Mouse (Mus musculus): Measurements from ENCODE around the gene Pdzk1ip1. TPM values are rescaled to one million over a fixed set of nuclear protein-coding genes. Genes with fewer than 3 reads are reported as not detected.

Pdzk1ip1 gene
- polyA plus RNA-seq, 1 experiment, result 0.99 TPM

DNA sequence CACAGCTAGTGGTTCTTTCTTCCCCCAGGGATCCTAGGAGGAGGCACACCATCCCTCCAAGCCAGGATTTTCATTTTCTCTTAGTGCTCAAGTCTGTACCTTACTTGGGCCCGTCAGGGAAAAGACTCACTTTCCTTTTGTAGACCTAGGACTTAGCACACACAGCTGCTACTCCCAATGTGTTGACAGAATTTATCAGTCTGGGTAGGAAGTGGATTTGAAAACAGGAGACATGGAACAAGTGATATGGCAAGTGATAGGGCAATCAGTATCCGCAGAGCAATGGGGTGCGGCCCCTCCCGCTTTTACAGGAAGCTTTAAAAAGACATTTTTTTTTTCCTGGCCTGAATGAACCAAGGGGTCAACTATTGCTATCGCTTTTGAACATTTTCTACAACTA, 44.6 kb downstream of the Pdzk1ip1 start:
- no peak overlapping the region for H3K4me3 ChIP-seq (replicated peaks)
- no peaks in the 10 kb centered on the region; the same call in 1 of the 2 replicates for H3K4me1 ChIP-seq (ENCODE audit: control insufficient read depth)

DNA sequence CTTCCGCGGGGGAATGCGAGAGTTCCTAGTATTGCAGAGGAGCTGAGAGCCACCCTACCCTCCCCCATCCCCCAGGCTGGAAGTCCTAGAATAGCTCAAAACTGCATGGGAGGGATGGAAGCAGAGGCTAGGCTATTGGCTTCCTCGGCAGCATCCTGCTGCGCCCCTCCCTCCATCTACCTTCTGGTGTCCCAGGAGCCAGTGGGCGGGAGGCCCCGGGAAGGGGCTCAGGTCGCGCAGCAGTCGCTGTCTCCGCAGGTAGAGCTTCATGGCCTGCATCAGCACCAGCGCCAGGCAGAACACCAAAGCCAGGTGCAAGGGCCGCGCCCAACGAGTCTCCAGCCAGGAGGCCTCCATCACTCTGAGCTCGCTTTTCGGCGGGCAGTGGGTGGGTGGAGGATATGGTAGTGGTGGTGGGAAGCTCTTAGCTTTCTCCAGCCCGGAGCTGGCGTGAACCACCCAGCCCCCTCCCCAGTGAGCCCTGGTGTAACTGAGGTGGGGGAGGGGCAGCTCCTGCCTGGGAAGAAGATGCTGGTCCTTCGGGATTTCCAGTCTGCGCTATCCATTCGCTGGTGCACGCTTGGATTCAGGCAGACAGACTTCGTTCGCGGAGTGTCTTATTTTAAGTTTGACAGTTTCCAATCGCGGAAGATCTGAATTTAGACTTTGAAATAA, 45.2 kb downstream of the Pdzk1ip1 start, which contains the start of gene Cyp4x1:
Gene Cyp4x1, minus strand, starts transcription at position 661 of the 675 bp plus-strand sequence.
- Histone ChIP-seq H3K9me3 (ENCODE audit: control insufficient read depth, low read length) (no peaks in the 10 kb centered on the region), H3K4me1 (ENCODE audit: control insufficient read depth) (no peaks in the 10 kb centered on the region; the same call in 1 of the 2 replicates), H3K4me3 (replicated peaks) (no peak within 1 kb of the TSS), H3K27me3 (ENCODE audit: control insufficient read depth) (peaks cover 30% of the 10 kb centered on the region), H3K36me3 (ENCODE audit: control insufficient read depth) (no peaks in the 10 kb centered on the region)
- TF ChIP-seq TAL1 (IDR thresholded peaks at IDR 0.05; ENCODE audit: low read length) (no peak), GATA1 (IDR thresholded peaks at IDR 0.05; ENCODE audit: low read length) (no peak)

More for the DNA sequence above, 44.6 kb downstream of the Pdzk1ip1 start:
- Histone ChIP-seq H3K36me3 (ENCODE audit: control insufficient read depth) (no peaks in the 10 kb centered on the region), H3K9me3 (ENCODE audit: control insufficient read depth, low read length) (no peaks in the 10 kb centered on the region), H3K27me3 (ENCODE audit: control insufficient read depth) (peaks cover 31% of the 10 kb centered on the region)
- no peak for TF ChIP-seq TAL1 (IDR thresholded peaks at IDR 0.05; ENCODE audit: low read length)
- TF ChIP-seq GATA1 (IDR thresholded peaks at IDR 0.05; ENCODE audit: low read length), result no peak

DNA sequence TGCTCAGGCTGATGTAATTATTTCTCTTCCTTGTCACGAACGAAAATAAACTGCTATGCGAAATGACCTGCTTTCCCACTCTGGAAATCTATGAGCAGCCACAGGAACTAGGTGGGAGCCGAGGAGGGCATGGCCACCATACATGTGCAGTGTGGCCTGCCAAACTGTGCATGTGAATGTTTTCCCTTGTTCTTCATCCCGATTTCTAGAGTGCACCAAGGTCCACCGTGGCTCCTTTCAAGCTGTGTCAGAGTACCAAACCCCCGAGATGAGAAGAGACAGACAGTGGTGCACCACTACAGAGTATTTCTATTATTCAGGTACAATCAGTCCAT, 45.8 kb downstream of the Pdzk1ip1 start:
- TF ChIP-seq TAL1 (IDR thresholded peaks at IDR 0.05; ENCODE audit: low read length), result no peak
- no peak for TF ChIP-seq GATA1 (IDR thresholded peaks at IDR 0.05; ENCODE audit: low read length)
- Histone ChIP-seq H3K4me3 (replicated peaks) (no peak overlapping the region), H3K27me3 (ENCODE audit: control insufficient read depth) (peaks cover 30% of the 10 kb centered on the region), H3K9me3 (ENCODE audit: control insufficient read depth, low read length) (no peaks in the 10 kb centered on the region), H3K36me3 (ENCODE audit: control insufficient read depth) (no peaks in the 10 kb centered on the region), H3K4me1 (ENCODE audit: control insufficient read depth) (no peaks in the 10 kb centered on the region; the same call in 1 of the 2 replicates)

Other genes with a start within 250 kb of the Pdzk1ip1 start
- gene Foxd2, start 179.8 kb upstream of the Pdzk1ip1 start, polyA plus RNA-seq (2012), result 0.01 TPM in 1 of 2 replicates, not detected in the other
- not detected in 2 replicates for gene Foxe3, start 162.7 kb upstream of the Pdzk1ip1 start, polyA plus RNA-seq (2012)
- 2.7 and 2.9 TPM in 2 replicates for gene Cmpk1, start 101.5 kb upstream of the Pdzk1ip1 start, polyA plus RNA-seq (2012)
- gene Stil, start 88.5 kb upstream of the Pdzk1ip1 start, polyA plus RNA-seq (2012), result 0.18 and 0.25 TPM in 2 replicates
- 65.6 and 98.0 TPM in 2 replicates for gene Tal1, start 32.3 kb upstream of the Pdzk1ip1 start, polyA plus RNA-seq (2012)
- gene Cyp4x1, start 45.6 kb downstream of the Pdzk1ip1 start, polyA plus RNA-seq (2012), result not detected in 2 replicates
- not detected in 2 replicates for gene Cyp4a29, start 153.4 kb downstream of the Pdzk1ip1 start, polyA plus RNA-seq (2012)
- gene Cyp4a12a, start 210.3 kb downstream of the Pdzk1ip1 start, polyA plus RNA-seq (2012), result not detected in 2 replicates